Mouse (Mus musculus) MEL (cell line): ENCODE measurements at regions not wholly inside any gene's neighbourhood (a gene's known extent, or its start where the extent isn't known, plus 50 kb on each side); places are given as distances from the start of the nearest gene placed in this dataset.

ENCODE experiments used
- DNase-seq: peaks from one replicate; pipeline ENCODE4 v3.0.0; 2011; ENCODE audit warnings: low read depth, low spot score
- H3K27ac ChIP-seq: 2 replicates; pipeline ENCODE4 v1.5.1; 2012; ENCODE audit warnings: low read depth, mild to moderate bottlenecking, control low read depth, low read length, moderate library complexity; ENCODE audit not compliant: control insufficient read depth
- H3K27me3 ChIP-seq, 2 experiments: fragments of 150-350 bp in 1 of 2; sonication (generic) in 1 of 2; 2 replicates each; pipeline ENCODE4 v1.6.1; 2012; ENCODE audit warnings: low read length in 2 of 2, mild to moderate bottlenecking in 2 of 2, improper control_type of control experiment in 1 of 2, moderate library complexity in 1 of 2; ENCODE audit not compliant: insufficient read depth in 2 of 2, control insufficient read depth in 1 of 2
- H3K36me3 ChIP-seq, 2 experiments: 2 replicates each; pipeline ENCODE4 v1.6.1; 2012 to 2014; ENCODE audit warnings: low read length in 2 of 2, improper control_type of control experiment in 1 of 2, inconsistent platforms in 1 of 2, mild to moderate bottlenecking in 1 of 2; ENCODE audit not compliant: insufficient read depth in 2 of 2, control insufficient read depth in 1 of 2
- H3K4me1 ChIP-seq, 2 experiments: fragments of 150-350 bp in 1 of 2; sonication (generic) in 1 of 2; 2 replicates each; pipeline ENCODE4 v1.6.1; 2012; ENCODE audit warnings: low read length in 2 of 2, improper control_type of control experiment in 1 of 2, mild to moderate bottlenecking in 1 of 2; ENCODE audit not compliant: insufficient read depth in 2 of 2, control insufficient read depth in 1 of 2
- H3K4me3 ChIP-seq, 2 experiments: fragments of 150-350 bp in 1 of 2; sonication (generic) in 1 of 2; 2 replicates each; pipeline ENCODE4 v1.5.1; 2012; ENCODE audit warnings: low read depth in 2 of 2, low read length in 2 of 2, mild to moderate bottlenecking in 2 of 2, moderate library complexity in 2 of 2, control low read depth in 1 of 2, improper control_type of control experiment in 1 of 2; ENCODE audit not compliant: control insufficient read depth in 1 of 2, insufficient read depth in 1 of 2
- H3K79me2 ChIP-seq: 2 replicates; pipeline ENCODE4 v1.6.1; 2012; ENCODE audit warnings: mild to moderate bottlenecking, low read length, moderate library complexity; ENCODE audit not compliant: control insufficient read depth, poor library complexity, insufficient read depth
- H3K9ac ChIP-seq: 2 replicates; pipeline ENCODE4 v1.6.1; 2012; ENCODE audit warnings: low read depth, mild to moderate bottlenecking, control low read depth, low read length, moderate library complexity; ENCODE audit not compliant: control insufficient read depth, poor library complexity, severe bottlenecking
- H3K9me3 ChIP-seq: fragments of 150-350 bp; sonication (generic); replicated peaks from 2 replicates; pipeline ENCODE4 v1.6.1; 2012; ENCODE audit warnings: mild to moderate bottlenecking, low read length, improper control_type of control experiment, moderate library complexity; ENCODE audit not compliant: insufficient read depth
- CHD1 ChIP-seq: IDR thresholded peaks from 2 replicates; pipeline ENCODE4 v1.6.1; 2012; ENCODE audit warnings: low read depth, mild to moderate bottlenecking, inconsistent platforms, low read length, improper control_type of control experiment
- CHD2 ChIP-seq: IDR thresholded peaks from 2 replicates; pipeline ENCODE4 v1.6.1; 2011; ENCODE audit warnings: low read length, improper control_type of control experiment
- E2F4 ChIP-seq: IDR thresholded peaks from 2 replicates; pipeline ENCODE4 v1.6.1; 2011; ENCODE audit warnings: low read depth, low read length, improper control_type of control experiment, borderline replicate concordance
- ELF1 ChIP-seq: IDR thresholded peaks from 2 replicates; pipeline ENCODE4 v1.6.1; 2014; ENCODE audit warnings: low read depth, mild to moderate bottlenecking, inconsistent platforms, low read length, improper control_type of control experiment, moderate library complexity
- ETS1 ChIP-seq: IDR thresholded peaks from 2 replicates; pipeline ENCODE4 v1.6.1; 2012; ENCODE audit warnings: low read depth, mild to moderate bottlenecking, inconsistent platforms, low read length, improper control_type of control experiment, moderate library complexity
- GABPA ChIP-seq: IDR thresholded peaks from 2 replicates; pipeline ENCODE4 v1.6.1; 2012; ENCODE audit warnings: low read depth, mild to moderate bottlenecking, inconsistent platforms, low read length, improper control_type of control experiment, moderate library complexity
- GATA1 ChIP-seq: IDR thresholded peaks from 2 replicates; pipeline ENCODE4 v1.6.1; 2011; ENCODE audit warnings: low read depth, low read length, improper control_type of control experiment
- KAT2A ChIP-seq: conservative IDR thresholded peaks from 2 replicates; pipeline ENCODE4 v1.6.1; 2012; ENCODE audit warnings: low read depth, low read length, improper control_type of control experiment, inconsistent platforms
- MAZ ChIP-seq: IDR thresholded peaks from 2 replicates; pipeline ENCODE4 v1.6.1; 2012; ENCODE audit warnings: low read depth, mild to moderate bottlenecking, inconsistent platforms, low read length, improper control_type of control experiment
- MEF2A ChIP-seq: IDR thresholded peaks from 2 replicates; pipeline ENCODE4 v1.6.1; 2014; ENCODE audit warnings: low read depth, mild to moderate bottlenecking, inconsistent platforms, low read length, improper control_type of control experiment; ENCODE audit not compliant: poor library complexity, insufficient replicate concordance, severe bottlenecking; ENCODE audit errors: extremely low read depth
- MYB ChIP-seq: IDR thresholded peaks from 2 replicates; pipeline ENCODE4 v1.6.1; 2011; ENCODE audit warnings: mild to moderate bottlenecking, low read depth, low read length, improper control_type of control experiment
- NELFE ChIP-seq: IDR thresholded peaks from 2 replicates; pipeline ENCODE4 v1.6.1; 2011; ENCODE audit warnings: low read depth, low read length, improper control_type of control experiment
- NRF1 ChIP-seq: IDR thresholded peaks from 2 replicates; pipeline ENCODE4 v1.6.1; 2014; ENCODE audit warnings: low read depth, mild to moderate bottlenecking, inconsistent platforms, low read length, improper control_type of control experiment, moderate library complexity; ENCODE audit not compliant: poor library complexity, insufficient read depth, severe bottlenecking
- POLR2AphosphoS2 ChIP-seq: IDR thresholded peaks from 2 replicates; pipeline ENCODE4 v1.6.1; 2011; ENCODE audit warnings: low read length, improper control_type of control experiment
- POLR2AphosphoS5 ChIP-seq: IDR thresholded peaks from 2 replicates; pipeline ENCODE4 v1.6.1; 2012; ENCODE audit warnings: low read depth, borderline replicate concordance, mild to moderate bottlenecking, inconsistent platforms, low read length, moderate library complexity, mixed read lengths
- RAD21 ChIP-seq: IDR thresholded peaks from 2 replicates; pipeline ENCODE4 v1.6.1; 2011; ENCODE audit warnings: mild to moderate bottlenecking, low read depth, low read length, improper control_type of control experiment
- SIN3A ChIP-seq: IDR thresholded peaks from 2 replicates; pipeline ENCODE4 v1.6.1; 2012; ENCODE audit warnings: low read length, improper control_type of control experiment, inconsistent platforms
- SMC3 ChIP-seq: IDR thresholded peaks from 2 replicates; pipeline ENCODE4 v1.6.1; 2011; ENCODE audit warnings: low read depth, low read length, improper control_type of control experiment
- TAL1 ChIP-seq: IDR thresholded peaks from 2 replicates; pipeline ENCODE4 v1.6.1; 2012; ENCODE audit warnings: mild to moderate bottlenecking, inconsistent platforms, low read length, moderate library complexity, mixed read lengths
- TBP ChIP-seq: IDR thresholded peaks from 2 replicates; pipeline ENCODE4 v1.8.0; 2011; ENCODE audit warnings: low read depth, low read length, improper control_type of control experiment
- TCF12 ChIP-seq: IDR thresholded peaks from 2 replicates; pipeline ENCODE4 v1.6.1; 2014; ENCODE audit warnings: low read depth, mild to moderate bottlenecking, inconsistent platforms, low read length, improper control_type of control experiment, moderate library complexity
- USF2 ChIP-seq, 2 experiments: IDR thresholded peaks; 2 replicates each; pipeline ENCODE4 v1.6.1; 2011 to 2012; ENCODE audit warnings: improper control_type of control experiment in 2 of 2, low read length in 2 of 2, borderline replicate concordance in 1 of 2, inconsistent platforms in 1 of 2, low read depth in 1 of 2, mild to moderate bottlenecking in 1 of 2; ENCODE audit not compliant: insufficient read depth in 1 of 2
- ZC3H11A ChIP-seq: IDR thresholded peaks from 2 replicates; pipeline ENCODE4 v1.6.1; 2012; ENCODE audit warnings: low read depth, mild to moderate bottlenecking, inconsistent platforms, low read length, improper control_type of control experiment
- ZKSCAN1 ChIP-seq: IDR thresholded peaks from 2 replicates; pipeline ENCODE4 v1.6.1; 2012; ENCODE audit warnings: low read depth, mild to moderate bottlenecking, inconsistent platforms, low read length, improper control_type of control experiment, moderate library complexity
- ZNF384 ChIP-seq: IDR thresholded peaks from 2 replicates; pipeline ENCODE4 v1.6.1; 2012; ENCODE audit warnings: low read depth, mild to moderate bottlenecking, inconsistent platforms, low read length, improper control_type of control experiment

DNA sequence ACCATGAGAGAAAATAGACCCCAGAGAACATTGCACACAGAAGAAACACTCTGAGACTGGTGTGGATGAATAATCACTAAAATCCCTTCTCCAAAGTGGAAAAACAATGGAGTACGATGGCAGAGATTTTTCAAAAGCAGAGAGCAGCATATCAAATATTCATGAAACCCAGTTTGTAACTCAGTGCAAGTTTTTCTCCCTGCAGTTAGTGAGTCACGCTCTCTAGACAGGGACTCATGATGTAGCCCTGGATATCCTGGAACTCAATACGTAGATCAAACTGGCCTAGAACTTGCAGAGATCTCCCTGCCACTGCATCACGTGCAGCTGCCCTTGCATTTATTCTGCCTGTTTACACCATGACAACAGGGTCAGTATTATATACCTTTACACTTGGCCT is 210.9 kb upstream of the Emcn start:
- Histone ChIP-seq H3K79me2 (no peaks in the 10 kb centered on the region), H3K4me3 (no peak overlapping the region), H3K36me3 (no peaks in the 10 kb centered on the region)
- DNase-seq = no peak
- no peak for TF ChIP-seq USF2 (IDR thresholded peaks at IDR 0.05; ENCODE audit: borderline replicate concordance in 1 of 2, insufficient read depth in 1 of 2, low read depth in 1 of 2, low read length in 2 of 2)
- no peak for TF ChIP-seq TAL1
- no peak for TF ChIP-seq MYB
- no peak for TF ChIP-seq KAT2A
- TF ChIP-seq SIN3A = no peak
- TF ChIP-seq CHD1 = no peak
- no peak for TF ChIP-seq ETS1
- TF ChIP-seq NELFE = no peak
- TF ChIP-seq ZNF384 = no peak
- TF ChIP-seq MAZ = no peak
- no peak for TF ChIP-seq RAD21
- no peak for TF ChIP-seq ELF1
- no peak for TF ChIP-seq POLR2AphosphoS2
- TF ChIP-seq MEF2A = no peak
- TF ChIP-seq CHD2 = no peak
- TF ChIP-seq GABPA = no peak
- no peak for TF ChIP-seq TCF12
- no peak for TF ChIP-seq E2F4
- TF ChIP-seq ZKSCAN1 = no peak
- no peak for TF ChIP-seq SMC3
- TF ChIP-seq, all 39 proteins: peak for 0
- no peaks in the 10 kb centered on the region for H3K4me1 ChIP-seq
- H3K27me3 ChIP-seq = no peaks in the 10 kb centered on the region
- H3K27ac ChIP-seq = no peak overlapping the region
- H3K9ac ChIP-seq = no peak overlapping the region
- no peaks in the 10 kb centered on the region for H3K9me3 ChIP-seq

DNA sequence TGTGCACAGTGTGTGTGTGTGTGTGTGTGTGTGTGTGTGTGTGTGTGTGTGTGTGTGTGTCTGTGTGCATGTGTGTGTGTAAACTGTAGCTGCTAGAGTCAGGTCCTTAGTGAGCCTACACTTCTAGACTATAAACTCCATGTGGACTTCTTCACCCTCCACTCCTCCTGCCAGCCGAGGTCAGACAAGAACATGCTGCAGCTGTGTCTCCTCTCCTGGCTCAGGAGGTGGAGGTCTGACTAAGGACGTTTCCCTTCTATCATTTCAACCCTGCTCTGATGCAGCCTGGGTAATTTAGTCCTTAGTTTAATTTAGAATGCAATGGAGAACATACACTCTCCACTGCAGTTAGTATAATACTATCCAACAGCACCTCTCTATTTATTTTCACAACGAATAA is 198.8 kb upstream of the Emcn start:
- Histone ChIP-seq H3K4me3 (no peak overlapping the region), H3K79me2 (no peaks in the 10 kb centered on the region), H3K27me3 (no peaks in the 10 kb centered on the region), H3K36me3 (no peaks in the 10 kb centered on the region), H3K4me1 (no peaks in the 10 kb centered on the region), H3K9me3 (no peaks in the 10 kb centered on the region), H3K27ac (no peak overlapping the region), H3K9ac (no peak overlapping the region)
- no peak for TF ChIP-seq ZC3H11A
- no peak for TF ChIP-seq NRF1
- no peak for TF ChIP-seq ELF1
- no peak for TF ChIP-seq POLR2AphosphoS5
- TF ChIP-seq USF2 (IDR thresholded peaks at IDR 0.05; ENCODE audit: borderline replicate concordance in 1 of 2, insufficient read depth in 1 of 2, low read depth in 1 of 2, low read length in 2 of 2) = no peak
- TF ChIP-seq TBP = no peak
- no peak for TF ChIP-seq ETS1
- TF ChIP-seq GATA1 = no peak
- DNase-seq = no peak
